Mouse (Mus musculus) forebrain, embryonic 16.5 days (tissue): ENCODE results near the gene Tmem97. TPM values are rescaled to one million over a fixed set of nuclear protein-coding genes. Genes with fewer than 3 reads are reported as not detected.

Experiments
- ATAC-seq: fragments of 200-750 bp; cut with Nextera tagmentation; 2 replicates; pipeline ENCODE4 v1.8.0; 2017; ENCODE audit warnings: mild to moderate bottlenecking, moderate library complexity
- H3K27ac ChIP-seq: fragments of 300-500 bp; sonication (generic); 2 replicates; pipeline ENCODE4 v1.5.1; 2014; ENCODE audit warnings: low read length, control low read depth
- H3K27me3 ChIP-seq: fragments of 300-500 bp; sonication (generic); replicated peaks from 2 replicates; pipeline ENCODE4 v1.6.1; 2014; ENCODE audit warnings: low read length; ENCODE audit not compliant: control insufficient read depth, insufficient read depth
- H3K36me3 ChIP-seq: fragments of 300-500 bp; sonication (generic); 2 replicates; pipeline ENCODE4 v1.6.1; 2014; ENCODE audit not compliant: control insufficient read depth, insufficient read depth
- H3K4me1 ChIP-seq: fragments of 300-500 bp; sonication (generic); replicated peaks from 2 replicates; pipeline ENCODE4 v1.6.1; 2014; ENCODE audit warnings: low read length; ENCODE audit not compliant: control insufficient read depth, insufficient read depth
- H3K4me2 ChIP-seq: fragments of 300-500 bp; sonication (generic); 2 replicates; pipeline ENCODE4 v1.6.1; 2014; ENCODE audit warnings: mild to moderate bottlenecking, low read length, control low read depth
- H3K4me3 ChIP-seq: fragments of 300-500 bp; sonication (generic); replicated peaks from 2 replicates; pipeline ENCODE4 v1.5.1; 2014; ENCODE audit warnings: mild to moderate bottlenecking, low read length, control low read depth
- H3K9ac ChIP-seq: fragments of 300-500 bp; sonication (generic); replicated peaks from 2 replicates; pipeline ENCODE4 v1.6.1; 2014; ENCODE audit warnings: low read depth, low read length, control low read depth
- H3K9me3 ChIP-seq: fragments of 300-500 bp; sonication (generic); 2 replicates; pipeline ENCODE4 v1.6.1; 2016; ENCODE audit warnings: low read length; ENCODE audit not compliant: control insufficient read depth
- WGBS: fragments of 180-500 bp; shearing (Covaris S2); extraction: QIAGEN DNeasy Blood & Tissue Kit; methylation state at CpG from one replicate; pipeline ENCODE4 v1.1.7; 2014; 5-methylcytosine and 5-hydroxymethylcytosine counted together
- polyA plus RNA-seq: library from polyadenylated mRNA; unstranded; fragments of >200 nt; fragmentation: Nextera tagmentation; extraction: Ambion mirVana; gene quantifications from 2 replicates; pipeline ENCODE4 v1.2.1, GENCODE M21; 2015

Gene Tmem97
- polyA plus RNA-seq, 1 experiment from 2014 or later: 34.9 TPM

- no peak overlapping the region for H3K27ac ChIP-seq
- H3K9me3 ChIP-seq: no peaks in the 10 kb centered on the region
- no peak for ATAC-seq
- peaks cover 56% of the 10 kb centered on the region for H3K36me3 ChIP-seq
- WGBS: 80% methylated on average over 9 of the region's 9 CpGs
- no peaks in the 10 kb centered on the region for H3K27me3 ChIP-seq
- no peak overlapping the region for H3K4me2 ChIP-seq
- H3K4me1 ChIP-seq: no peaks in the 10 kb centered on the region
- H3K4me3 ChIP-seq: no peak overlapping the region
- H3K9ac ChIP-seq: no peak overlapping the region
Observed at GRCm38 (mm10) chr11:78523241-78523955, 27.2 kb downstream of the Tmem97 start.

- H3K4me2 ChIP-seq: no peak overlapping the region
- H3K36me3 ChIP-seq: peaks cover 60% of the 10 kb centered on the region
- no peak for ATAC-seq
- 85% methylated on average over 1 of the region's 1 CpGs for WGBS
- no peaks in the 10 kb centered on the region for H3K9me3 ChIP-seq
- H3K27ac ChIP-seq: no peak overlapping the region
- H3K27me3 ChIP-seq: no peaks in the 10 kb centered on the region
- H3K9ac ChIP-seq: no peak overlapping the region
- H3K4me3 ChIP-seq: no peak overlapping the region
- no peaks in the 10 kb centered on the region for H3K4me1 ChIP-seq
Observed at GRCm38 (mm10) chr11:78522481-78522997, 28.0 kb downstream of the Tmem97 start.

- no peak for ATAC-seq
- Histone ChIP-seq H3K4me2 (no peak overlapping the region), H3K4me3 (no peak overlapping the region), H3K9me3 (no peaks in the 10 kb centered on the region), H3K27ac (no peak overlapping the region), H3K4me1 (no peaks in the 10 kb centered on the region), H3K9ac (no peak overlapping the region), H3K36me3 (peaks cover 61% of the 10 kb centered on the region), H3K27me3 (no peaks in the 10 kb centered on the region)
- 87% methylated on average over 3 of the region's 3 CpGs for WGBS
Observed at GRCm38 (mm10) chr11:78521880-78522279, 28.7 kb downstream of the Tmem97 start.

GRCm38 (mm10) chr11:78518931-78519330 lies 31.6 kb downstream of the Tmem97 start:
- ATAC-seq: no peak
- no peak overlapping the region for H3K27ac ChIP-seq
- no peaks in the 10 kb centered on the region for H3K9me3 ChIP-seq
- H3K9ac ChIP-seq: no peak overlapping the region
- no peaks in the 10 kb centered on the region for H3K27me3 ChIP-seq
- H3K4me1 ChIP-seq: no peaks in the 10 kb centered on the region; the same call in 1 of the 2 replicates
- WGBS: 84% methylated on average over 10 of the region's 10 CpGs
- peaks cover 63% of the 10 kb centered on the region for H3K36me3 ChIP-seq
- H3K4me2 ChIP-seq: no peak overlapping the region
- H3K4me3 ChIP-seq: no peak overlapping the region

- H3K36me3 ChIP-seq: peaks cover 36% of the 10 kb centered on the region
- 57% methylated on average over 2 of the region's 2 CpGs for WGBS
- H3K4me1 ChIP-seq: peaks cover 17% of the 10 kb centered on the region
- H3K4me2 ChIP-seq: no peak overlapping the region
- no peak overlapping the region for H3K4me3 ChIP-seq
- no peak overlapping the region for H3K9ac ChIP-seq
- ATAC-seq: no peak
- no peaks in the 10 kb centered on the region for H3K27me3 ChIP-seq
- no peak overlapping the region for H3K27ac ChIP-seq
- no peaks in the 10 kb centered on the region for H3K9me3 ChIP-seq
Observed at GRCm38 (mm10) chr11:78515549-78516325, 34.8 kb downstream of the Tmem97 start.

- H3K9ac ChIP-seq: peak overlapping the region; percentile 85; the same call in 1 of the 2 replicates
- H3K4me2 ChIP-seq: peak overlapping the region; percentile 90
- WGBS: 78% methylated on average over 3 of the region's 3 CpGs
- no peak overlapping the region for H3K27ac ChIP-seq
- no peak for ATAC-seq
- H3K4me3 ChIP-seq: peak overlapping the region; percentile 74
- H3K27me3 ChIP-seq: no peaks in the 10 kb centered on the region
- peaks cover 17% of the 10 kb centered on the region for H3K4me1 ChIP-seq
- no peaks in the 10 kb centered on the region for H3K9me3 ChIP-seq
- H3K36me3 ChIP-seq: peaks cover 27% of the 10 kb centered on the region
Observed at GRCm38 (mm10) chr11:78513106-78513790, 37.3 kb downstream of the Tmem97 start.

- Histone ChIP-seq H3K9me3 (no peaks in the 10 kb centered on the region), H3K4me3 (peak within 1 kb of the TSS; percentile 74), H3K9ac (peak within 1 kb of the TSS; percentile 85), H3K27ac (peak within 1 kb of the TSS; percentile 62), H3K4me2 (peak within 1 kb of the TSS; percentile 90), H3K4me1 (peaks cover 17% of the 10 kb centered on the region), H3K27me3 (no peaks in the 10 kb centered on the region), H3K36me3 (peaks cover 24% of the 10 kb centered on the region)
- peak; percentile 98 for ATAC-seq
- WGBS: under 1% methylated on average over 62 of the region's 67 CpGs
Observed at GRCm38 (mm10) chr11:78512025-78512957, 38.3 kb downstream of the Tmem97 start, which contains the start of the genes Tmem199 and Poldip2. Gene Tmem199 (minus strand): TSS chr11:78512172. Gene Poldip2 (plus strand): TSS chr11:78512193.

GRCm38 (mm10) chr11:78509148-78509547 lies 41.4 kb downstream of the Tmem97 start:
- H3K9me3 ChIP-seq: no peaks in the 10 kb centered on the region
- H3K9ac ChIP-seq: no peak overlapping the region
- whole genome bisulfite sequencing: 84% methylated on average over 5 of the region's 5 CpGs
- peaks cover 11% of the 10 kb centered on the region for H3K36me3 ChIP-seq
- no peaks in the 10 kb centered on the region for H3K27me3 ChIP-seq
- no peak overlapping the region for H3K4me2 ChIP-seq
- no peak for ATAC-seq
- no peak overlapping the region for H3K4me3 ChIP-seq
- peaks cover 17% of the 10 kb centered on the region for H3K4me1 ChIP-seq
- no peak overlapping the region for H3K27ac ChIP-seq
